Mouse (Mus musculus) C2C12 (cell line): ENCODE data around the gene Apoc4. TPM values are rescaled to one million over a fixed set of nuclear protein-coding genes. Genes with fewer than 3 reads are reported as not detected.

Experiments
- H3K27me3 ChIP-seq: one replicate; pipeline ENCODE4 v1.6.1; 2011; ENCODE audit not compliant: control insufficient read depth, insufficient read depth, insufficient read length
- H3K36me3 ChIP-seq: one replicate; pipeline ENCODE4 v1.6.1; 2011; ENCODE audit not compliant: control insufficient read depth, insufficient read depth
- H3K4me3 ChIP-seq: one replicate; pipeline ENCODE4 v1.5.1; 2011; ENCODE audit warnings: mild to moderate bottlenecking, control low read depth; ENCODE audit not compliant: poor library complexity, insufficient read depth, severe bottlenecking
- H3K79me2 ChIP-seq: one replicate; pipeline ENCODE4 v1.6.1; 2011; ENCODE audit not compliant: control insufficient read depth, insufficient read depth
- H3K79me3 ChIP-seq: one replicate; pipeline ENCODE4 v1.6.1; 2011; ENCODE audit warnings: low read depth, control low read depth
- H3ac ChIP-seq: one replicate; pipeline ENCODE3; 2011; ENCODE audit warnings: low read depth; ENCODE audit not compliant: control insufficient read depth, insufficient read length
- CEBPB ChIP-seq: IDR thresholded peaks from one replicate; pipeline ENCODE4 v1.6.1; 2011; ENCODE audit warnings: low read depth, mild to moderate bottlenecking, control low read depth, moderate library complexity
- CTCF ChIP-seq: IDR thresholded peaks from one replicate; pipeline ENCODE4 v1.5.1; 2011; ENCODE audit not compliant: control insufficient read depth, insufficient read depth, insufficient read length
- FOSL1 ChIP-seq: IDR thresholded peaks from one replicate; pipeline ENCODE4 v1.8.0; 2011; ENCODE audit warnings: mild to moderate bottlenecking, low read length; ENCODE audit not compliant: poor library complexity, insufficient read depth, severe bottlenecking
- MAX ChIP-seq: IDR thresholded peaks from one replicate; pipeline ENCODE4 v1.6.1; 2011; ENCODE audit warnings: mild to moderate bottlenecking, control low read depth
- MYOD1 ChIP-seq: IDR thresholded peaks from one replicate; pipeline ENCODE4 v1.6.1; 2011; ENCODE audit warnings: low read depth; ENCODE audit not compliant: control insufficient read depth, insufficient read length
- MYOG ChIP-seq: IDR thresholded peaks from one replicate; pipeline ENCODE4 v1.6.1; 2011; ENCODE audit not compliant: control insufficient read depth, insufficient read length; ENCODE audit errors: extremely low read depth
- USF1 ChIP-seq: IDR thresholded peaks from one replicate; pipeline ENCODE4 v1.6.1; 2011; ENCODE audit warnings: low read depth, mild to moderate bottlenecking, control low read depth, moderate library complexity
- polyA plus RNA-seq: library from polyadenylated mRNA; unstranded; fragments of >200 nt; fragmentation: generic; extraction: Trizol; gene quantifications from one replicate; pipeline ENCODE4 v1.2.1, GENCODE M21; 2012; ENCODE audit warnings: missing spikeins

The Apoc4 gene
- polyA plus RNA-seq, 1 experiment, result not detected

- Histone ChIP-seq H3K4me3 (no peak overlapping the region), H3K27me3 (no peaks in the 10 kb centered on the region), H3K79me2 (no peaks in the 10 kb centered on the region), H3K36me3 (peaks cover 22% of the 10 kb centered on the region), H3K79me3 (no peaks in the 10 kb centered on the region), H3ac (no peak overlapping the region)
- TF ChIP-seq MYOG (no peak), USF1 (no peak), CEBPB (no peak), MYOD1 (no peak), FOSL1 (no peak)
These were observed 46.0 kb downstream of the Apoc4 start for GRCm38 (mm10) chr7:19635074-19635827.

GRCm38 (mm10) chr7:19634591-19634990 lies 46.7 kb downstream of the Apoc4 start:
- H3K79me3 ChIP-seq, result no peaks in the 10 kb centered on the region
- no peak overlapping the region for H3K4me3 ChIP-seq
- H3K79me2 ChIP-seq, result no peaks in the 10 kb centered on the region
- TF ChIP-seq CTCF (no peak), MYOD1 (no peak), FOSL1 (no peak), MAX (no peak), CEBPB (no peak), USF1 (no peak), MYOG (no peak)
- no peaks in the 10 kb centered on the region for H3K27me3 ChIP-seq
- peaks cover 22% of the 10 kb centered on the region for H3K36me3 ChIP-seq
- no peak overlapping the region for H3ac ChIP-seq

GRCm38 (mm10) chr7:19633855-19634254 lies 47.4 kb downstream of the Apoc4 start:
- no peaks in the 10 kb centered on the region for H3K27me3 ChIP-seq
- H3K36me3 ChIP-seq, result peaks cover 22% of the 10 kb centered on the region
- no peak overlapping the region for H3K4me3 ChIP-seq
- H3ac ChIP-seq, result no peak overlapping the region
- H3K79me3 ChIP-seq, result no peaks in the 10 kb centered on the region
- no peak for TF ChIP-seq MYOG
- no peak for TF ChIP-seq CEBPB
- TF ChIP-seq CTCF, result no peak
- TF ChIP-seq MAX, result no peak
- no peak for TF ChIP-seq MYOD1
- no peak for TF ChIP-seq FOSL1
- TF ChIP-seq USF1, result no peak
- no peaks in the 10 kb centered on the region for H3K79me2 ChIP-seq

GRCm38 (mm10) chr7:19633197-19633596 lies 48.1 kb downstream of the Apoc4 start:
- Histone ChIP-seq H3ac (no peak overlapping the region), H3K79me3 (no peaks in the 10 kb centered on the region), H3K36me3 (peaks cover 22% of the 10 kb centered on the region), H3K4me3 (no peak overlapping the region), H3K79me2 (no peaks in the 10 kb centered on the region), H3K27me3 (no peaks in the 10 kb centered on the region)
- TF ChIP-seq MYOD1 (no peak), USF1 (no peak), FOSL1 (no peak), MYOG (no peak), MAX (no peak), CEBPB (no peak), CTCF (no peak)

GRCm38 (mm10) chr7:19632720-19633119 lies 48.6 kb downstream of the Apoc4 start:
- TF ChIP-seq USF1, result no peak
- TF ChIP-seq MYOG, result no peak
- TF ChIP-seq MYOD1, result no peak
- TF ChIP-seq CEBPB, result no peak
- TF ChIP-seq MAX, result no peak
- no peak for TF ChIP-seq CTCF
- no peak for TF ChIP-seq FOSL1
- Histone ChIP-seq H3K79me2 (no peaks in the 10 kb centered on the region), H3K27me3 (no peaks in the 10 kb centered on the region), H3K79me3 (no peaks in the 10 kb centered on the region), H3K4me3 (no peak overlapping the region), H3ac (no peak overlapping the region), H3K36me3 (peaks cover 22% of the 10 kb centered on the region)

- Histone ChIP-seq H3ac (no peak overlapping the region), H3K79me3 (no peaks in the 10 kb centered on the region), H3K36me3 (peaks cover 22% of the 10 kb centered on the region), H3K27me3 (no peaks in the 10 kb centered on the region), H3K79me2 (no peaks in the 10 kb centered on the region), H3K4me3 (no peak overlapping the region)
- no peak for TF ChIP-seq USF1
- TF ChIP-seq FOSL1, result no peak
- TF ChIP-seq CEBPB, result no peak
- no peak for TF ChIP-seq MYOG
- no peak for TF ChIP-seq MAX
- no peak for TF ChIP-seq MYOD1
- no peak for TF ChIP-seq CTCF
These were observed 49.0 kb downstream of the Apoc4 start for GRCm38 (mm10) chr7:19632275-19632674.
